Mouse (Mus musculus): ENCODE results near the gene Txnrd3.
A peak's percentile ranks its signal among the peaks of the same experiment; 100 is the strongest.

Txnrd3 gene

GRCm38 (mm10) chr6:89643798-89644270 lies at the start of gene Txnrd3:
Gene Txnrd3, plus strand, starts transcription at chr6:89643988.
- peak; percentile 93 for DNase-seq (ENCODE audit: low spot score)

DNA sequence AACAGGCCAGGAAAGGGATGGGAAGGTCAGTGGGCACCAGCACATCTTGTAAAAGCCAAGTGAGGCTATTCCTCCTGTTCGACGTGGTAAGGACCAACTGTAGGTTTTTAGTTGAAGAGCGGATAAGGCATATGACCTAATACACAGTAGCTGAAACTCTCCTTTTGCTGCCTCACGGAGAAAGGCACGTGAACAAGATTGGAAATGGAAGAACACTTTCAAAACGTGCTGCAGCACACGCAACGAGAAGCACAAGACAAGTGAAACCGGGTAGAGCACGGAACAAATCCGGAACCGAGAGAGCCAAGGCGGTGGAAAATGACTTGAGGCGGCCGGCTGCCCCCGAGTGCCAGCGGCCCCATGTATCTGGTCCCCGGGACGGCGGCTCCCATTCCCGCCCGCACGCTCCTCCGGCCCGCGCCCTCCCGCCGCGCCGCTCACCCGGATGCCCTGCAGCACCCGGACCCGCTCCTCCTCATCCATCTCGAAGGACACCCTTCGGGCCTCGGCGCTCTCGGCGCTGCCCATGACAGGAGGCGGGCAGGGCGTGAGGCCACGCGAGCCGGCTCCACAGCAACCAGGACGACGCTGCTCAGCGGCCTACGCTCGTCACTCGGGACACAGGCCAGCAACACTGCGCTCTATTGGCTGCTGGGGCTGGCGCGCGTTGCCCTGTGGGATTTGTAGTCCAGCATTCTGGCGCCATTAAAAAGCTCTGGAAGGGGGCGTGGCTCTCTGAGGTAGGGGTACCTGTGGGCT lies 48.6 kb upstream of the Txnrd3 start, which contains the start of gene Chchd6:
Gene Chchd6 (minus strand): TSS at position 635 of the 759 bp plus-strand sequence.
- DNase-seq (ENCODE audit: low spot score): peak; percentile 94

- no peak for DNase-seq (ENCODE audit: low spot score)
Observed at GRCm38 (mm10) chr6:89595777-89596146, 48.0 kb upstream of the Txnrd3 start.

- no peak for DNase-seq (ENCODE audit: low spot score)
Observed at GRCm38 (mm10) chr6:89596510-89596909, 47.3 kb upstream of the Txnrd3 start.

GRCm38 (mm10) chr6:89606096-89606495 lies 37.7 kb upstream of the Txnrd3 start:
- no peak for DNase-seq (ENCODE audit: low spot score)

DNA sequence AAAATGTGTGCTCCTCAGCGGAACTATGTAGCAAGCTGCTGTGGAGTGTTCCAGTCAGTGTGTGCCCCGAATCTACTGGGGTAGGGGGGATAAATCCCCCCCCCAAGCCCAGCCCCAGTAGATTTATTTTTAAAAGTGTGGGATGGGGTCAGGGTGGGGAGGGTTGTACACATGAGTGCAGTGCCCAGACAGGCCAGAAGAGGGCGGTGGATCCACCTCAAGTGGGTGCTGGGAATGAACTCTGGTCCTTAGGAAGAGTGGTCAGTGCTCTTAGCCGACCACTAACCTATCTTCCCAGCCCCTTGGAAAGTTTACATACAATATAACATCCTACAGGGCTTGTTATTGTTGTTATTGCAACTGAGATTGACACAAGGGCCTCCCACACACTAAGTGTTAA lies 35.8 kb upstream of the Txnrd3 start:
- DNase-seq (ENCODE audit: low spot score): no peak

- no peak for DNase-seq (ENCODE audit: low spot score)
Observed at GRCm38 (mm10) chr6:89613336-89614106, 30.3 kb upstream of the Txnrd3 start.

- DNase-seq (ENCODE audit: low spot score): no peak
Observed at GRCm38 (mm10) chr6:89614107-89614471, 29.7 kb upstream of the Txnrd3 start.

DNA sequence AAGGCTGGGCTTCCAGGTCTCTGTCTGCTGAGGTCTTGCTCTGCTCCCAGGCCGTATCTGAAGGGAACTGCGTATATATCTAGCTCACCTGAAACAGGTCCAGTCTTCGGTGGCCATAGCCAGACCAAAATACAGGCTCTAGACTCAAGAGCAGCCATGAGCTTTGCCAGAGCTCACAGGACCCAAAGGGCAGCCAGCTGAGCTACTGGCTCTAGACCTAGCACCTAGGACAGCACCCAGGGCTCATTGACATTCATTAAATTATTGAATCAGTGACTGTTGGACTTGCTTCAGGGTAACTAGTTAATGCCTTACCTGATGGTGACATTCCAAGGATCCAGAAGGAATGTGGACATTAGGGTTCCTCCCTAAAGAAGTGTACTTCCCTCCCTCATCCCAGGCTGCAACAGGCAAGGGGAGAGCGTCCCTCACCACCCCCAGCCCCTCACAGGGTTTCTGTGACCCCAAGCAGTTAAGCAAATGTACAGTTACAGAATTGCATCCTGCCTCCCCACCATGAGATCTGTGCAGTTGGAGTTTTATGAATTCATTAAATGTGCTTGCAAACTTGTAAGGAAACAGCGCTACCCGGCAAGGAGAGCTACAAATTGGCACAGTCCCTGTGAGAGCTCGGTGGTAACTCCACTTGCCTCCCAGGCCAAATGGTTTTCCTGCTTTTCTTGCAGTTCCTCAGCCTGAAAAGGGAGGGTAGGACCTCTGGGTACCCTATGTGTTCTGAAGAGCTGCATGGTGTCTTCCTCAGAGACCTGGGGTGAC lies 29.0 kb upstream of the Txnrd3 start:
- DNase-seq (ENCODE audit: low spot score): no peak

DNA sequence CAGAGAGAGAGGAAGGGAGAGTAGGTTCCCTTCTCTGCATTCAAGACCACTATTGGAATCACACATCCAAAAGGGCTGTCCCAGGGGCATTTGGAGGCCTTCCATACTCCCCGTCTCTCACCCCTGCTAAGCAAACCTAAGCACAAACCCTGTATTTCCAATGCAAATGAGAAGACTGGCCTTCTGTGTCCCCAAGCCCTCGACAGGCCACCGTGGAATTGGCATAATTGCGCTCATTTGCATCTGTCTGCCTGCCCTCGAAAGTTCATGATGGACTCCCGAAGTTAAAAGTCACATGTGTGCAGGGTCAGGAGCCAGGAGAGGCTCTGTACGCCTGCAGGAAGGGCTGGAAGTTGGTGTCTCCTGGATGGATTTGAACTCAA lies 28.4 kb upstream of the Txnrd3 start:
- no peak for DNase-seq (ENCODE audit: low spot score)

DNA sequence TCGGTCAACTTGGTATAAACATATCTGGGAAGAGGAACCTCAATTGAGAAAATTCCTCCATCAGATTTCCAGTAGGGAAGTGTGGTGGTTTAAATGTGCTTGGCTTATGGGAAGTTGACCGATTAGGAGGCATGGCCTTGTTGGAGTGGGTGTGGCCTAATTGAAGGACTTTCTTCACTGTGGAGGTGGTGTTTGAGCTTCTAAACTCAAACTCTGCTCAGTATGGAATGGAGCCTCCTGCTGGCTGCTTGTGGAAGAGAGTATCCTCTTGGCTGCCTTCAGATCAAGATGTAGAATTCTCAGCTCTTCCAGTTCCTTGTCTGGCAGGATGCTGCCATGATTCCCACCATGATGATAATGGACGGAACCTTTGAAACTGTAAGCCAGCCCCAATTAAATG lies 21.1 kb upstream of the Txnrd3 start:
- DNase-seq (ENCODE audit: low spot score): no peak

- DNase-seq (ENCODE audit: low spot score): no peak
Observed at GRCm38 (mm10) chr6:89628045-89628785, 15.6 kb upstream of the Txnrd3 start.

GRCm38 (mm10) chr6:89631809-89632562 lies 11.8 kb upstream of the Txnrd3 start:
- DNase-seq (ENCODE audit: low spot score): peak; percentile 75

- DNase-seq (ENCODE audit: low spot score): no peak
Observed at GRCm38 (mm10) chr6:89633115-89633514, 10.7 kb upstream of the Txnrd3 start.

- no peak for DNase-seq (ENCODE audit: low spot score)
Observed at GRCm38 (mm10) chr6:89634400-89634799, 9.4 kb upstream of the Txnrd3 start.

- no peak for DNase-seq (ENCODE audit: low spot score)
Observed at GRCm38 (mm10) chr6:89637977-89638376, 5.8 kb upstream of the Txnrd3 start.

GRCm38 (mm10) chr6:89639025-89639424 lies 4.8 kb upstream of the Txnrd3 start:
- DNase-seq (ENCODE audit: low spot score): peak; percentile 46

DNA sequence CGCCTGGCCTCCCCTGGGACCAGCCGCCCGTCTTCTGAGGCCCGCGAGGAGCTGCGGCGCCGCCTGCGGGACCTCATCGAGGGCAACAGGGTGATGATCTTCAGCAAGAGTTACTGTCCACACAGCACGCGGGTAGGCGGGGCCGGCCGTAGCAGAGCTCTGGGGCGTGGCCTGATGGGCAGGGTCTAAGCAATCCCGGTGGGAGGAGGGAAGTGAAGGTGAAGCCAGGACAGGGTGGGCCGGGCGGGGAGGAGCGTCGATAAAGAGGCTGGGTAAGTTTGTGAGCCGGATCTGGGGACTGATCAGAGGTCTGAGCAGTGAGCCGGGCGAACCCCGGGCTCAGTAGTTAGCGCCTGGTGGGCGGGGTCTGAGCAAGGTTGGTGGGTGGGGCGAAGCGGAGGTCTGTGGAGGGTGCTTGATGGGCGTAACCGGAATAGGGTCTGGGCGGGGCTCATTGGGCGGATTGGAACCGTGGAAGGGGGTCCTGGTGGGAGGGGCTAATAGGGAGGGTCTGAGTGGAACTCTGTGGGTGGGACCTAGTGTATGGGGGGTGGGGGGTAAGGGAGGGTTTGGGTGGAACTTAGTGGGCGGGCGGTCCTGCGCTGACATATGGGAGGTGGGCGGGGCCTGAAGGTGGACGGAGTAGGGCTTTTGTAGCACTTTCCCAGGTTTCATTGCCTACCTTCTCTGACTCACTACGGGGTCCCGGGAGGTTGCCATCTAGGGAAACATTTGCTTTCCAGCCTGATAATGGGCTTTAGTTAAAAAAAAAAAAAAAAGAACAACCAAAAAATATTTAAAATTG lies 685 bp downstream of the Txnrd3 start:
- DNase-seq (ENCODE audit: low spot score): peak; percentile 95

DNA sequence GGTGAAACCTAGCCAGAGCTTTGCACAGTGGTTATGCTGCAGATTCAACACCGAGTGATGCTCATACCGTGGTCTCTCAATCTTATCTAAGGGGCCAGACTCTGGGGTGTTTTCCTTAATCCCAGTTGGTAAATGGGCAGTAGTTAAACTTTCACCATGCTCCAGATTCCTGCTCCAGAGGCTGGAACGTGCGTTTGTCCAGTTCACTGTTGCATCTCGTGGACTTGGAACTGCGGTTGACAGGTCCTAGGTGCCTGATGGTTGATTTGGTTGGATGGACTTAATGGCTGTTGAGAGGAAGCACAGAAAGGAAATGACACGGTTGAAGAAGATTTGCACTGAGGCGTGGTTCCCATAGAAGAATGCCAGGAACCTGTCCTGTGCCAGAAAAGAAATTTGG lies 6.1 kb downstream of the Txnrd3 start:
- no peak for DNase-seq (ENCODE audit: low spot score)

DNA sequence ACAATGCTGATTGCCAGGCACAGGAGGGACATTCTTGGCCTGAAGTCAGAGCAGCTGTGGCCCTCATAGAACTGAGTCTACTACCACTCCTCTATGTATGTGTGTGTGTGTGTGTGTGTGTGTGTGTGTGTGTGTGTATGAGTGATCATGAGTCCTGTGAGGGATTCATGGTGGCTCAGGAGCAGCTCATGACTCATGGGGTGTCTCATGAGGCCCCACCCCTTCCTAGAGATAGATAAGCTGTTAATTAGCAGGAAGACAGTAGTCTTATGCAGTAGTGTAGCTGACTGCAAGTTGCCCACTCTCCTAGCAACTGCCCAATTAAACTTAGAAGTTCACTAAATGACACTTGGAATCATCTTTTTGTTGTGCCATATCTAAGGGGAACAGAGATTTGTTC lies 8.0 kb downstream of the Txnrd3 start:
- DNase-seq (ENCODE audit: low spot score): no peak
